Mouse (Mus musculus) liver, embryonic 11.5 days (tissue): Measurements from ENCODE around the gene Gpr37l1. TPM values are rescaled to one million over a fixed set of nuclear protein-coding genes. Genes with fewer than 3 reads are reported as not detected.

Source experiments
- ATAC-seq: fragments of 200-750 bp; cut with Nextera tagmentation; replicated peaks from 2 replicates; pipeline ENCODE4 v1.8.0; 2017; ENCODE audit warnings: moderate number of reproducible peaks, mild to moderate bottlenecking, moderate TSS enrichment, moderate library complexity; ENCODE audit not compliant: low FRiP score
- DNase-seq: peaks from one replicate; pipeline ENCODE4 v3.0.0-alpha.2; 2017; ENCODE audit warnings: low spot score
- H3K27ac ChIP-seq: fragments of 300-500 bp; sonication (generic); 2 replicates; pipeline ENCODE4 v1.5.1; 2014; ENCODE audit warnings: mild to moderate bottlenecking, low read depth, low read length, control low read depth
- H3K27me3 ChIP-seq: fragments of 300-500 bp; sonication (generic); replicated peaks from 2 replicates; pipeline ENCODE4 v1.6.1; 2014; ENCODE audit warnings: low read length, mixed read lengths; ENCODE audit not compliant: control insufficient read depth, insufficient read depth
- H3K36me3 ChIP-seq: fragments of 300-500 bp; sonication (generic); 2 replicates; pipeline ENCODE4 v1.6.1; 2014; ENCODE audit warnings: mild to moderate bottlenecking, low read length, moderate library complexity, mixed read lengths; ENCODE audit not compliant: control insufficient read depth, insufficient read depth
- H3K4me1 ChIP-seq: fragments of 300-500 bp; sonication (generic); replicated peaks from 2 replicates; pipeline ENCODE4 v1.6.1; 2014; ENCODE audit warnings: low read length, mixed read lengths; ENCODE audit not compliant: control insufficient read depth, insufficient read depth
- H3K4me2 ChIP-seq: fragments of 300-500 bp; sonication (generic); 2 replicates; pipeline ENCODE4 v1.6.1; 2014; ENCODE audit warnings: mild to moderate bottlenecking, control low read depth, moderate library complexity
- H3K4me3 ChIP-seq: fragments of 300-500 bp; sonication (generic); 2 replicates; pipeline ENCODE4 v1.5.1; 2014; ENCODE audit warnings: low read depth, low read length, control low read depth
- H3K9ac ChIP-seq: fragments of 300-500 bp; sonication (generic); 2 replicates; pipeline ENCODE4 v1.6.1; 2014; ENCODE audit warnings: low read depth, low read length, control low read depth
- H3K9me3 ChIP-seq: fragments of 300-500 bp; sonication (generic); 2 replicates; pipeline ENCODE4 v1.6.1; 2016; ENCODE audit warnings: low read length, inconsistent platforms, mixed read lengths; ENCODE audit not compliant: control insufficient read depth
- WGBS: fragments of 180-500 bp; shearing (Covaris S2); extraction: QIAGEN DNeasy Blood & Tissue Kit; methylation state at CpG from one replicate; pipeline ENCODE4 v1.1.7; 2014; 5-methylcytosine and 5-hydroxymethylcytosine counted together
- polyA plus RNA-seq: library from polyadenylated mRNA; unstranded; fragments of >200 nt; fragmentation: Nextera tagmentation; extraction: Ambion mirVana; gene quantifications from 2 replicates; pipeline ENCODE4 v1.2.1, GENCODE M21; 2014

Gpr37l1 gene
- polyA plus RNA-seq, 1 experiment from 2014 or later: not detected

DNA sequence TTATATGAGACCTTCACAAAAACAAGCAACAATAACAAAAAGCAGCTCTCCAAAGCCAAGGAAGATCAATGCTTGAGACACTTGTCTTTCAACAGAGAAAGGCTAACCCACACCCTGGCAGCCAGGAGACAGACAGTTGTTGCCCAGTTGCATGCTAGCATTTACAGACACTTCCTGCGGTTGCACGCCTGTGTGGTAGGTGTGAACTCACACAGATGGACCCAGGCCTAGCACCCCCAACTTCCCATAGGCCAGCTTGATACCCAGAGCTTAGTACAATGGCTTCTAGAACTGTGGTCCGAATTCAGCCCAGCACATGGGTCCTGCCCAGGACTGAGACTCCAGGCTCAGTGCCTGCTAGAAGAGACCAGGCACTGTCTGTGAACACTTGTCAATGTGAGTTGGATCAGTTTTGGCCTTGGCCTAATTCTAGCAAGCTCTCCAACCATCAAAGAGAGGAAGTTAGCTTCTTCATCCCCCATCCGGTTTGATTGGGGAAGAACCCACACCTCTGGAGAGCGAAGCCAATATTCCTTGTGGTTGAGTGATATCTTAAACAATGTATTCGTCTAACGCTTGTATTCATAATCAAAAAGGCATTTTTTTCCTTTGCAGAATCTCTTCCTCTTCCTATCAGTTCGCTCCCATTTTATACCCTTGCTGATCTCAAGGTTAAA lies 32.2 kb downstream of the Gpr37l1 start:
- 70% methylated on average over 8 of the region's 8 CpGs for whole genome bisulfite sequencing
- H3K4me2 ChIP-seq: peak overlapping the region; percentile 72
- H3K36me3 ChIP-seq: peaks cover 6% of the 10 kb centered on the region; the same call in 1 of the 2 replicates
- no peak overlapping the region for H3K4me3 ChIP-seq
- ATAC-seq: no peak
- H3K4me1 ChIP-seq: peaks cover 23% of the 10 kb centered on the region
- no peaks in the 10 kb centered on the region for H3K9me3 ChIP-seq
- H3K27ac ChIP-seq: no peak overlapping the region; the same call in 1 of the 2 replicates
- no peak for DNase-seq
- H3K9ac ChIP-seq: no peak overlapping the region
- H3K27me3 ChIP-seq: no peaks in the 10 kb centered on the region

DNA sequence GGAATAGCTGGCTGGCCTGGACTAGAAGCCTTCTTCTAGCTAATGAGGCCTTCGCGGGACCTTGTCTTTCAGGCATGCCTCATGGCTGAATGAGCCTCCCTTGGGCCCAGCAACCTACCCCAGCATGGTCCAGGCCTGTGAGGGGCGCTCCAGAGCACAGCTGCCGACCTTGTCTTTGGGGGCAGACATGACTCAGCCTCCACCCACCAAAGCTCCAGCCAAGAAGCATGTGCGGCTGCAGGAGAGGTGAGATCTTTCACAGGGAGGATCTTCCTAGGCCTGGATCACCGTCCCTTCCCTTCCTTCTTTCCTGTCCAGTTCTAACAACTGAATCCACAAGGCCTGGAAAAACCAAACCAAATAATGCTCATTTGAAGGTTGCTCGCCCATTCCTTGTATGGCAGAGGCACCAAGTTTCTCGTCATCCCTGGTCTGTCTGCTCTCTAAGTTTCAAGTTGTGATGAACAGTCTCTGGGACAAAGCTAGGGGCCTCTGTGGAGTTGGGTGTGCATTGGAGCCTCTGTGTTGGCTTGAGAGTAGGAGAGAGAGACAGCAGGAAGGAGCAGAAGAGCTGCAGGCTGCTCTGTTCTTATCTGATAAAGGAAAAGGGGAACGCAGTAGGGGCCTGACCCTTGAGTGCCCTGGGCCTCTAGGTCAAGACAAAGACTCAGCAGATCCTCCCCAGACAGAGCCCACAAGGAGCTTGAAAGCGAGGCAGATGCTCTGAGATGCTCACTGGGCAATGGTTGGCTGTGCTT lies 33.6 kb downstream of the Gpr37l1 start:
- 46% methylated on average over 10 of the region's 10 CpGs for whole genome bisulfite sequencing
- Histone ChIP-seq H3K9me3 (no peaks in the 10 kb centered on the region), H3K9ac (peak overlapping the region; percentile 60), H3K27me3 (peaks cover 11% of the 10 kb centered on the region; the same call in 1 of the 2 replicates), H3K27ac (peak overlapping the region; percentile 86), H3K4me2 (peak overlapping the region; percentile 72), H3K4me1 (peaks cover 32% of the 10 kb centered on the region), H3K4me3 (peak overlapping the region; percentile 39), H3K36me3 (peaks cover 3% of the 10 kb centered on the region; the same call in 1 of the 2 replicates)
- ATAC-seq (peak; percentile 37; the same call in 1 of the 2 replicates), DNase-seq (no peak)

DNA sequence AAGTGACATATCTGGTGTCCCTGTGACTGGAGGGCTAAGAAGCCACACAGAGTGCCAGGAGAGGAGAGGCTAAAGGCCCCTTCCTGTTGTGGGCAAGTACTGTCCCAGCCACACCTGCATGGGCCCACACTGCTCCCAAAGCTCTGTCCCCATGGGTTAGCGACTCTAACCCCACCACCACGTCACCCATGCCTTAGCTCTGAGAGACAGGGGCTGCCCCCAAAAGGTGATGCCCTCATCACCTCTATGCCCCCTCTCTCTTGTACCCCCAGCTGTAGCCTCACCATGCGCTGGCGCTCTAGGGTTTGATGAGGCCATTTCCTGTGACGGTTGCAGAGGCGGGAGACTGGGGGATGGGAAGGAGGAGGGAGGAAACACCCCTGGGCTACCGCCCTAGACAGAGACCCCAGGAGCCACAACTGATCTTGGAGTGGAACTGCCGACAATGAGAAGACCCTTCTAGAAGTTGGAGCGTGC lies 34.5 kb downstream of the Gpr37l1 start:
- Histone ChIP-seq H3K4me3 (peak overlapping the region; percentile 39), H3K4me1 (peaks cover 34% of the 10 kb centered on the region), H3K9ac (peak overlapping the region; percentile 60), H3K9me3 (no peaks in the 10 kb centered on the region), H3K27ac (peak overlapping the region; percentile 86), H3K27me3 (peaks cover 11% of the 10 kb centered on the region; the same call in 1 of the 2 replicates), H3K4me2 (peak overlapping the region; percentile 72), H3K36me3 (peaks cover 3% of the 10 kb centered on the region; the same call in 1 of the 2 replicates)
- 41% methylated on average over 9 of the region's 9 CpGs for WGBS
- ATAC-seq: peak; percentile 64
- peak; percentile 68 for DNase-seq

DNA sequence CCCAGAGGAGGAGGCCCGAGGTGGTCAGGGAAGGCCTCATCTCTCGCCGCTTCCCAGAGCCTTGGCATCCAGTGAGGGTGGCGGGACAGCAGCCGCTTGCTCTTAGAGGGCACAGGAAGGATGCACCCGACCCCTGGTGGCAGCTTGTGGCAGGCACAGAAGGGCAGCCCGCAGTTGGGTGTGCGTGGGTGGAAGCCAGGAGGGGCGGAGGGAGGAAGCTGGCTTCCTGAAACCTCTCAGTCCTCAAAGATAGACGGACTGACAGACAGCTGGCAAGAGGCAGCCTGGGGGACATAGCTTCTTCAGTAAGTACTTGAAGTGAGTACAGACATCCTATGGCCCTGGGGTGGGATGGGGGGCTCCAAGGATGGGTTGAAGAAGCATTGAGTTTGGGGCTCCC lies 35.0 kb downstream of the Gpr37l1 start, which contains the start of gene Ptpn7:
Ptpn7 (plus strand) TSS at position 228 of the 400 bp plus-strand sequence.
- Histone ChIP-seq H3K9ac (peak within 1 kb of the TSS; percentile 60), H3K4me3 (peak within 1 kb of the TSS; percentile 39), H3K9me3 (no peaks in the 10 kb centered on the region), H3K36me3 (peaks cover 3% of the 10 kb centered on the region; the same call in 1 of the 2 replicates), H3K4me2 (peak within 1 kb of the TSS; percentile 72), H3K27ac (peak within 1 kb of the TSS; percentile 86), H3K4me1 (peaks cover 36% of the 10 kb centered on the region), H3K27me3 (peaks cover 11% of the 10 kb centered on the region; the same call in 1 of the 2 replicates)
- DNase-seq (peak; percentile 71), ATAC-seq (peak; percentile 79)
- WGBS: 13% methylated on average over 10 of the region's 10 CpGs

DNA sequence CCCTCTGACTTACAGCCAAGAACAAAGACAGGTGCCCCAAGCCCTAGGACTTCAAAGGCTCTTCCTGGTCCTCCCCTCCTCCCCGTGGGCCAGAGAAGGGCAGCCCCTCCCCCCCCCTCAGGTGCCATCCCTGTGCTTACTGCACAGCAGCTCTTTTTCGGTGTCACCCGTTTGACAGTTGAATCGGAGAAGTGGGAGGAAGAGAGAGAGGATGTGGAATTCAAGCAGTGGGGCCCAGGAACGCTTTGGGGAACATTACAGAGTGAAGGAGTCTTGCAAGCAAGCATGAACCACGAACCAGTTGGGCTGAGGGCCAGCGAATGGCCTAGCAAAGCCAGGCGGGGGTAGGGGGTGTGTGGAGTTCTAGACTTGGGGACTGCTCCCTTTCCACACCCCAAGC lies 35.9 kb downstream of the Gpr37l1 start:
- DNase-seq: no peak
- Histone ChIP-seq H3K36me3 (peaks cover 3% of the 10 kb centered on the region; the same call in 1 of the 2 replicates), H3K4me3 (0 out of 2 replicates have a peak overlapping the region, but pooled peaks have one; percentile 7), H3K4me2 (peak overlapping the region; percentile 72), H3K9ac (peak overlapping the region; percentile 60; the same call in 1 of the 2 replicates), H3K27me3 (peaks cover 11% of the 10 kb centered on the region; the same call in 1 of the 2 replicates), H3K27ac (peak overlapping the region; percentile 86), H3K9me3 (no peaks in the 10 kb centered on the region), H3K4me1 (peaks cover 36% of the 10 kb centered on the region)
- WGBS: 23% methylated on average over 8 of the region's 8 CpGs
- ATAC-seq: no peak

DNA sequence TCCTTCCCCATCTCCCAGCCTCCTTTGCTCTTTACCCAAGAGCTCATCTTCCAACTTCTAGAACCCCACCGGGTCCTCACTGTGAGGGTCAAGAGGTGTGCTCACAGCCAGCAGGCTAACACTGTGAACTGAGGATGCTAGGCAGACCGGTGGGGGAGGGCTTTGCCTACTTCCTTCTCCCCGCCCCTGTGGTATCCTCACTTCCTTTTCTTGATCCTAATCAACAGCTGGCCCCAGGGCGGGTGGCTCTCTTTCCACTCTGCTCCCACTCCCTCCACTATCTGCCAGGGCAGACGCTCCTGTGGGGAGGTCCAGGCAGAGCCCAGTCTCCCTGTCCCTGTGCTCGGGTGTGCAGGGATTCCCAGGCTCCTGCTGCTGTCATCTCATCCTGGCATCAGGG lies 36.4 kb downstream of the Gpr37l1 start:
- Histone ChIP-seq H3K4me3 (0 out of 2 replicates have a peak overlapping the region, but pooled peaks have one; percentile 7), H3K4me2 (peak overlapping the region; percentile 72), H3K27me3 (peaks cover 11% of the 10 kb centered on the region; the same call in 1 of the 2 replicates), H3K4me1 (peaks cover 38% of the 10 kb centered on the region), H3K9me3 (no peaks in the 10 kb centered on the region), H3K27ac (peak overlapping the region; percentile 86), H3K9ac (peak overlapping the region; percentile 41; the same call in 1 of the 2 replicates), H3K36me3 (peaks cover 3% of the 10 kb centered on the region; the same call in 1 of the 2 replicates)
- no peak for DNase-seq
- 15% methylated on average over 6 of the region's 6 CpGs for WGBS
- peak; percentile 29 for ATAC-seq

DNA sequence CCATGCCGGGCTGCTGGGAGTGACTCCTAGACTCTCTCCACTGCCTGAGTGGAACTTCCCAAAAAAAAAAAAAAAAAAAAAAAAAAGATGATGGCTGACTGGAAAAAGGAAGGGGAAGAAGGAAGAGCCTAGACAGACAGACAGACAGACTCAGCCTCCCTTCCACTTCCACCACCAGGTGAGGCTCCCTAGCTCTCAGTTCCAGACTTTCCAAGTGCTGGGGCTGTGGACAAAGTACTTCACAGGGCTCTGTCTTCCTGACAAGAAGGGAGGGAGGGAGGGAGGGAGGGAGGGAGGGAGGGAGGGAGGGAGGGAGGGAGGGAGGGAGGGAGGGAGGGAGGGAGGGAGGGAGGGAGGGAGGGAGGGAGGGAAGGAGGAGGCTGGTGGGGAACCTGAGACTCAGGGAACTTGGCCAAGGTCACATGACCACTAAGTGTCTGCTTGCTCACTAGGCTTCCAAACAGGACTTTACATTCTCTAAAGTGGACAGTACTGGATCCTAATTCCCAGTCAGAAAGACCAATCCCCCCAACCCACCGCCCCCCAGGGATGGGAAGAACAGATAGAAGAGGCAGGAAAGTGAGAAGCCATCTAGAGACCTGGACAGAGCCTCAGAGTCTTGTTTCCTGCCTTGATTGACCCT lies 37.0 kb downstream of the Gpr37l1 start:
- Histone ChIP-seq H3K9me3 (no peaks in the 10 kb centered on the region), H3K4me1 (peaks cover 38% of the 10 kb centered on the region), H3K4me3 (no peak overlapping the region), H3K27me3 (peaks cover 11% of the 10 kb centered on the region; the same call in 1 of the 2 replicates), H3K9ac (peak overlapping the region; percentile 41; the same call in 1 of the 2 replicates), H3K27ac (0 out of 2 replicates have a peak overlapping the region, but pooled peaks have one; percentile 86), H3K36me3 (peaks cover 3% of the 10 kb centered on the region; the same call in 1 of the 2 replicates), H3K4me2 (peak overlapping the region; percentile 72)
- DNase-seq (no peak), ATAC-seq (no peak)
- 33% methylated on average over 2 of the region's 2 CpGs for WGBS
